Mouse (Mus musculus) induced T-regulatory cell, adult 2 months (primary cell): ENCODE measurements at regions not wholly inside any gene's neighbourhood (a gene's known extent, or its start where the extent isn't known, plus 50 kb on each side); places are given as distances from the start of the nearest gene placed in this dataset.

ENCODE experiments used
- DNase-seq: peaks from one replicate; pipeline ENCODE4 v3.0.0-alpha.2; 2012; ENCODE audit warnings: low read depth

DNA sequence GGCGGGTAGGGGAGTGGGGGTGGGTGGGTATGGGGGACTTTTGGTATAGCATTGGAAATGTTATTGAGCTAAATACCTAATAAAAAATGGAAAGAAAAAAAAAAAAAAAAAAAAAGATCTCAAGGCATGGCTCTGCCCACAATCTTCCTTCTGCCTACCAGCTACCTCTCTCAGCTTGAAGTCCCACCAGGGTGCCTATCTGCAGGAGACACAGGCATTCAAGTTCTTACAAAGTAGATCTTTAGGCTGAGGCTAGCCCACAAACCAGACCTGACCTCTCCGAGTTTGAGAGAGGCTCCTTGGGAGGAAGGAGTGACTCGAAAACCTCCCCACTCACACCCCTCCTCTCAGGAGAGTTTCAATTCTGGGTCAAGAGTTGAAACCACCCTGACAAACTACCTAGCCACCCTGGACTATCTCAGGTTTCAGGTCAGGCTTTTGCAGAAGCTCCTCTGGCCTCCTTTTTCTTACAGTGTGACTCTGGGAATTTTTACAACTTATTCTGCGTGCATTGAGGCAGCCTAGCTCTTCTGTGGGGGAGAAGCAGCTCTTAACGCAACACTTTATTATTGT lies 187.6 kb upstream of the Cxcr4 start:
- DNase-seq: no peak

DNA sequence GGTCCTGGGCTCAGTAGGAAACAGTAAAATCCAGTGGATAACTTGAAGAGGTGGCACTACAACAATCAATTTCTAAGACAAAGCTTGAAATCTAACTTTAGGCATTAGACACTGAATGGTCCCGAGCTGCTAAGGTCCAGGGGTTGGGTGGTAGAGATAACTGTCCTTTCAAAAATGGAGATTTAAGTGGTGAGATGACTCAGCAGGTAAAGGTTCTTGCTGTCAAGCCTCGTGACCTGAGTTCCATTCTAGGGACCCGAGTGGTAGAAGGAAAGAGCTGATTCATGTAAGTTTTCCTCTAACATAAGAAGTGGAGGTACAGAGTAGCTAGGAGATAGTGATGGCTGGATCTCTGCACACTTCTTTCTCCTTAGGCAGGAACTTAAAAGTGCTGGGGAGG lies 180.3 kb upstream of the Cxcr4 start:
- DNase-seq: peak; percentile 40

DNA sequence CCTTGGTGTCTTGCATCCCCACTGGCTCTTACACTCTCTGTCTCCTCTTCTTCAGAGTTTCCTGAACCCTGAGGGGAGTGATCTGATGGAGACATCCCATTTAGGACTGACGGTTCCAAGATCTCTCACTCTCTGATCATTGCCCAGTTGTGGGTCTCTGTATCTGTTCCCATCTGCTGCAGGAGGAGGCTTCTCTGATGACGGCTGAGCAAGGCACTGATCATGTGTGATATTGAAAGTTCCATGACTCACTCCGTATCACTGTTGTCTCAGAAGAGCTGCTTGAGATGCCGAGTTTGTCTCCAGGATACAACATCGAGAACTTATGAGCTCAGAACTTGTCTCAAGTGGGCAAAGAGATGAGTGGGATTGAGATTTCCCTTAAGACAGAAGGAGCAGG lies 178.7 kb upstream of the Cxcr4 start:
- DNase-seq: peak; percentile 71

DNA sequence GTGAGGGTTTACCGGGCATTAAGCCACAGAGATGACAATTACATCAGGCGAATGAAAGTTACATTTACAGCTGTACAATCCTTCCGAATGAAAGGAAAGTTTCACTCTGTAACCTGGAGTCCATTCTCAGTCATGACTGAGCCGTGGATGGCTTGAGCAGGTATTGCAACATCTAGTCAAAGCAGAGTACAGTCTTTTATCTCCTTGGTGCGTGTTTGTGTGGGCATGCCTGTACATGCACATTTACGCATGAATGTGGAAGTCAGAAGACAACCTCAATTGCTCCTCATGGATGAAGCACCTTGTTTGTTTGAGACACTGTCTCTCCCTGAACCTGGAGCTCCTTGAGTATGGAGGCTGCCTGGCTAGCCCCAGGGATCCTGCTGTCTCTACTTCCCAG lies 175.9 kb upstream of the Cxcr4 start:
- DNase-seq: no peak

DNA sequence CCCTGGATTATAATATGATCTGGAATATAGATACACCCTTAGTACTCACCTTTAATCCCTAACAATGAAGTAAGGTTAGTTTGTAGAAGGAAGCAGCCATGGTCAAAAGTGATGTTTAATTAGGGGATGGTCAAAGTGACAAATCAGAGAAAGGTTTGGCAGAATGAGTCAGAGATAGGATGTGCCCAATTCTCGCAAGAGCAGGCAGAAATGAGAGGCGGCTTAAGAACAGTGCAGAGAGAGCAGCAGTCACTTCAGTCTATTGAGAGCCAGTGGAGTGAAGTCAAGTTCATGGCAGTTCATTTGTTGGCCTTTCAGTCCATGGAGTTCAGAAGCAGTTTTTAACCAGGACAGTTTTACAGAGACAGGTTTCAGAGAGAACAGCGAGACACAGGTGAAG lies 175.3 kb upstream of the Cxcr4 start:
- DNase-seq: no peak

DNA sequence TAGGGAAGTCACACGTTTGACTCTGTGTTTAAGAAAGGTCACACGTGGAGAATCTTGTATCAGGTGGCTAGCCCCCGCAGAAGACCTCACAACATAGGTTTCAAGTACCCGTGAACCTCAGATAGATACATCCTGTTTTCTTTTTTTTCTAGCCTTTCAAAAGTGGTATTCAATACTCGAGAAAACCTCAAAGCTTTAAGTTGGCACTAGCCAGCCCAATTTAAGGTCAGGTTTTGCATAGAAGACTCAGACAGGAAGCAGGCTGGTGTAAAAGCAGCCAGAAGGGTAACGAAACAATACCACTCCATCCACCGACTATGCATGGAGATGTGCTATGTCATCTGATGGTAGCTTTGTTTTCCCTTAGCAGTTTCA lies 174.8 kb upstream of the Cxcr4 start:
- peak; percentile 88 for DNase-seq

DNA sequence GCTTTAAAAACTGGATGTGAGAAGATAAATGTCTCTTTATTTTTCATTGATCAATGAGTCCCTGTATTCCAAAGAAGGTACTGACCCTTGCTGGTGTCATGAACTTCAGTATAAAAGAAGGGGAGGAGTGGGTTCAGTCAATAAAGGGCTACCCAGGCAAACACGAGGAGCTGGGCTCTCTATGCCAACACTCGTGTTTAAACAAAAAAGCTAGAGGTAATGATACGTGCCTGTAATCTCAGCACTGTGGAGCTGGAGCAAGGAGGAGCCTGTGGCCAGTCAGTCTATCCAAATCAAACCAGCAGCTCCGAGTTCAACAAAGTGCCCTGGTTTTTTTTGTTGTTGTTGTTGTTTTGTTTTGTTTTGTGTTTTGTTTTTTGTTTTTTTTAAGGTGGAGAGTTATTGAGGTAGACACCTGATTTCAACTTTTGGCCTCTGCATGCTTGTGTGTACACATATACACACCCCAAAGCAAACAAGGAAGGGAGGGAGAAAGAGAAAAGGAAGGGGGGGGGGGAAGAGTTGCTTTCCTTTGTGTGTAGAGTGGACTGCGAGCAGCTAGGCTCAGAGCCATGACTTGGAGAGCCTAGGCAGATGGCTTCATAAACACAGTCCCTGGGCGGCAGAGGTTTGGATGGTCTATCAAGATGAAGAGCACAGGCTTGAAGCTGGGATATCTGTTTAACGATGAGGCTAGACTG lies 174.2 kb upstream of the Cxcr4 start:
- no peak for DNase-seq

DNA sequence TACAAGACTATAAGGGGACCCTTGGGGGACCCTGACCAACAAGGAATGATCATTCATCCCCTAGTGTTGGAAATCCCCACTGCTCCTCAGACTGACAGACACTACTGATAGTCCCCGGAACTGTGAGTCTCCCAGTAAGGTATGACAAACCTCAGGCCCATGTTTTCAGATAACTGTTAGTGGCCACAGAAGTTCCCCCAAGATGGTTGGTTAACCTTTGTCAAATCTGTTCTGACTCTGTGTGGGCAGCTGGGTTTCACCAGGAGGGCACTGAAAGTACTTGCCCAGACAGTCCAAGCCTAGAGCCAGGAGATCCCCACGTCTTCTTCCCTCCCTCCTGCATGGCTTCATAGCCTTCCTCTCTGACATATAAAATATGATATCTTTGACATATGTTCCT lies 173.5 kb upstream of the Cxcr4 start:
- peak; percentile 71 for DNase-seq

DNA sequence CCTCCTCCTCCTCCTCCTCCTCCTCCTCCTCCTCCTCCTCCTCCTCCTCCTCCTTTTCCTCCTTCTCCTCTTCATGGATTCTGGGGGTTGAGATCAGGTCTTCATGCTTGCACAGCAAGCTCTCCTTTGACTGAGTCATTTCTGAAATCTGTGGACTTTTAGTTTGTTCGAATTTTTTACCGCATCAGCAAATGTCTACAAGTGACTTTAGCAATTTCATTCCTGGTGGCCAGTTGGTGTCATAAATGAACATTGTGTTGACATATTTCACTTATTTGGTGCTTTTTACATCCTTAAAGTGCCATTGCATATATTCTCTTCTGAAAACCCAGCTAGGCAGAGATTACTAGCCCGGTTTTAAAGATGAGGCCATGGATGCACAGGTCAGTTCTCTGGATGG lies 173.0 kb upstream of the Cxcr4 start:
- peak; percentile 63 for DNase-seq

DNA sequence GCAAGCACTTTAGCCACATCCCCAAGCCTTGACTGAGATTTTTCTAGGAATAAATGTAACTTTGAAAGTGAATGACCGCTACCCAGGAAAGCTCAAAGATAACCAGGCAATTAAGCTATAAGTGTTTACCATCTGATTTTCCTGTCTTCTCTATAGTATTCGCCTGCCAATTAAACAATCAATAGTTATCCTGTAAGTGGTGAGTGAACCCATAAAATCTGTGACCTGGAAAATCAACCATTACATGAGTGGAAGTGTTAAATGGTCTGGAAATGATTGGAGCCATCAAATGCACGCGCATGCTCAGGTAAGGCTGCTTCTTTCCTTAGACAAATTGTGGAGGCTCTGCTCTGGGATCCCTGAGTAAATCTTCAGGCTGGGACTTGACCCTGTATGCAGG lies 170.8 kb upstream of the Cxcr4 start:
- no peak for DNase-seq

DNA sequence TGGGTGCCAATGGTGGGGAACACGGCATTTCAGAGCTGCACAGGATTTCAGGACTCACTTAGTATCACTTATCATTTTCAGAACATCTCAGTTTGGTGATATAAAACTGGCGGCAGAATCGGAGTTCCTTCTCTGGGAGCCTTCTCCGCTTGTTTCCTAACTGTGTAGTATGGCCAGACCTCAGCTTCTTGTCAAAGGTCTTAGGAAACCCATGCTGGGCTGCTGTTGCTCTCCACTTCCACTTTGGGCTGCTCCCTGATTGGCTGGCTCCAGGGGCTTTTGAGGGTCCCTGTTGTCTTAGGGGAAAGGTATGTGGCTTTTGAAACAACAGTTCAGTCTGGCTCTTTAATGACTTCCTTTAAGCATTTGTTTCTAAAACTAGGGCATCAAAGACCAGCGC lies 170.0 kb upstream of the Cxcr4 start:
- no peak for DNase-seq

DNA sequence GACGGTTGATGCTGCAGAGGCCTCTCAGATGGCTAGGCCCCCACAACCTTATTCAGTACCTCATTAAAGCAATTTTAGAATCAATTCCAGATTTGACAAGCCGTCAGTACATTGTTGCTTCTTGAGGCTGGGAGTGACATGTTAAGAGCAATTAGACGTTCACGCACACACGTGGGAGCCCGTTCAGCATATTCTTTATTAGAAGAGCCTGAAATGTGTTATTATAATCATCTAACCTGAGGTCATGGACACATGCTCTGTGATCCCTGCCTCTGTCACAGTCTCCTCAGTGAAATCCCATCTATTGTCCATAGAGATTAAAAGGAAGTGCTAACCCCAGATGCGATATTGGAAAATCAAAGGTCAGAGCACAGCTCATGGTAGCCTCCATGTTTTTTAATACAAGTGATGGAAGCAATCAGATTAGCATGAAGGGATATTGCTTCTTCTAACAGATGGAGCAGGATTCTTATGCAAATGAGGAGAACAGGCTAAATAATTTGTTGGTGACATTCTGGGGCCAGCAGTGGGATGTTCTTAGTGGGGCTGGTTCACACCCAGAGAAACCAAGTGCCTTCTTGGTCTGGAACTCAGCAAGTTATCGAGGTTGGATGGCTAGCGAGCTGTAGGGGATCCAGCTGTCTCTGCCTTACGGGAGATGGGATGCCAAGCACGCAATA lies 166.8 kb upstream of the Cxcr4 start:
- DNase-seq: no peak

DNA sequence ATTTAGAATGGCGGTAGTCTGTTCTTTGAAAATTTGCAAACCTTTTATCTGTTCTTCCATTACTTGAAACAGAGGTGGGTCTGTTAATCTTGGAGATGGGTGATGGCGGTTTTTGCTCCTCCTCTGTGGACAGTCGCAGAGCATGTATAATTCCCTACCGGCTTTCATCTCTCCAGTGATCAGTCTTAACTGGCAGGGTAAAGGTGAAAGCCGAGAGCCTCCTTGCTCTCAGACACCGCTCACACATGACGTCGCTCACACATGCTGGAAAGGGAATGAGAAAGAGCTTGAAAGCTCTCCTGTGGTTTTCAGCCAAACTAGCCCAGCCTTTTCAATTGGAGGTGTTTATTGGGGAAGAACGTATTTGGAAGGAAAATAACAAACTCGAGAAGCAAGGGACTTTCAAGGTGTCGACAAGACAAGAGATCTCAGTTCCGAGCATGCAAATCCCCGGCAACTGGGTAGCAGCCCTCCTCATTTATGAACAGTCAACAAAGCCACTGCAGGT lies 166.3 kb upstream of the Cxcr4 start:
- DNase-seq: no peak

DNA sequence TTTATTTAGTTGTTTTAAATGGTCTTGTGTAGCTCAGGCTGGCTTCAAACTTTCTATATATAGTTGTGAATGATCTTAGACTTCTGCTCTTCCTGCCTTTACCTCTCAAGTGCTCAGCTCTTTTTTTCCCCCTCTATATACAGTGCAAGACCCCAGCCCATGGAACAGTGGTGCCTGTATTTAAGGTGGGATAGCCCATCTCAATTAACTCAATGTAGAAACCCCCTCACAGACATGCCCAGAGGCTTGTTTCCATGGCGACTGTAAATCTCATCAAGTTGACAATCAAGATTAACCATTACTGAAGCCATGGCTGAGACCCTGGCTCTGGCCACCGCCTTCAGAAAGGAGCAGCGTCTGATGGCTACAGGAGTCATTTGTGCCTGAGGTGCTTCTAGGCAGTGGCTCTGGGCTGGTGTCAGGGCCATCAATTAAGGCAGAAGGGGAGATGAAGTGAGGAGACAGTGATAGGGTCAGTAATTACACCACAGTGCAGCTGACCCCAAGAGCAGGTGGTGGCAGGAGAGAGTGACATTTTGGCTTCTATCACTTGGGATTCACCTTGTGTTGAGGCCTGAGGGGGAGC lies 161.4 kb upstream of the Cxcr4 start:
- no peak for DNase-seq

DNA sequence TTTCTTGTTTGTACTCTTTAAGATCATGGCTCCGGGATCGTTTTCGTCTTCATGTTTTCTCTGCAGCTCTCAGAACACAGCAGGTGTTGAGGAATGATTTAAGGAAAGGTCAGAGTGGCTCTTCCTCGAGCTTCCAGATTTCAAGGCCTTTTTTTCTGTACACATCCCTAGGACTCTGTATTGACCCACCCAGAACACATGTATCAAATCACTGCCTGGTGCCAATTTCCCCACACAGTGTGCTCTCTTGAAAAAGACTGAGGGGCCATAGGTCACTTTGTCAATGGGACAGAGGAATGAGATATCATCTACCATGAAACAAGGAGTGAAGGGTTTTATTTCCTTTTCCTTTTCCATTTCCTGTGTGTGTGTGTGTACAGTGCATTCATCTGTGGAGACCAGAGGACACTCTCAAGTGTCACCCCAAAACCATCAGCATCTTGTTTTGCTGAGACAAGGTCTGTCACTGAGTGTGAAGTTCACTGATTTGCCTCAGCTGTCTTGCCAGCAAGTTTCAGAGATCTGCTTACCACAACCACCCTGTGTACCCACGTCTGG lies 157.4 kb upstream of the Cxcr4 start:
- no peak for DNase-seq

DNA sequence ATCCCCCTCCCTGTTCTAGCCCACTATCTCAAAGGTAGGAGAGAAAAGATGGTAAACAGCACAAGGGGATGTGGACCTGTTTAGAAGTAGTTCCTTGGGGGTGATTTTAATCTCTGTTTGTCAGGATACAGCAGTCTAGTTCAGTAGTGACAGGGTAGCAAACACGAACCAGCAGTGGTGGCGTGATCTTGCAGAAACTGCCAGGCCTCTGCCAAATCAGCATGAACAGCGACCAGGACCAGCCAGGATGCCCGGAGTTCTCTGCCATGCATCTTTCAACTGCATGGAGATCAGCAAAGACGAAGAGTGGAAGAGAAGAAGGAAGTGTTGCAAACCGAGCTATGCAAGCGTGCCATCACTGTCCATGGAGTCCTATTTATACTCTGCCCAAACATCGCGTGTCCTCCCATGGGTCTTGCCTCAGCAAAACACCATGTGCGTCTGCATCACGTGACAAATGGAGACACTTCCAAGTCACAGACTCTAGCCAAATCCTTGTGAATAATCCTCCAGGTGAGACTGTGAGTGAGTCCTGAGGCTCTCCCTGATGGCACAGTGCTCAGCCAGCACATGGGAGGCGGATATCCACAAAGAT lies 155.2 kb upstream of the Cxcr4 start:
- no peak for DNase-seq

DNA sequence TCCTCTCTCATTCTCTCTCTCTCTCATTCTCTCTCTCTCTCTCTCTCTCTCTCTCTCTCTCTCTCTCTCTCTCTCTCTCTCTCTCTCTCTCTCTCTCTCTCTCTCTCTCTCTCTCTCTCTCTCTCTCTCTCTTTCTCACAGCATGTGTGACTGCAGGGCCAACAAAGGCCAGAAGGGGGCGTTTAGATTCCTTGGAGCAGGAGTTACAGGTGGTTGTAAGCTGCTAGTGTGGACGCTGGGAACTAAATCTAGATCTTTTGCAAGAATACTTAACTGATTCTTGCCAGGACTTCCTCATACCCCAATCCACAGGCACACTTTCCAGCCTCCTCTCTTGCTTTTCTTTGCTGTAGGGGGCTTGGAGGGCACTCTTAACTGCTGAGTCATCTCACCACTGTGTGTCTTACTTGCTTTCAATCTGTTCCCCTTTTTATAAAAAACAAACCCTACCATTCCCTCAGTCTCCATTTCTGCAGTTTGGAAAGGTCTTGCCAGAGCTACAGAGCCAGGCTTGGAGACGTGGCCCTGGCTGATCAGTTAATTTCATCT lies 154.4 kb upstream of the Cxcr4 start:
- DNase-seq: no peak

DNA sequence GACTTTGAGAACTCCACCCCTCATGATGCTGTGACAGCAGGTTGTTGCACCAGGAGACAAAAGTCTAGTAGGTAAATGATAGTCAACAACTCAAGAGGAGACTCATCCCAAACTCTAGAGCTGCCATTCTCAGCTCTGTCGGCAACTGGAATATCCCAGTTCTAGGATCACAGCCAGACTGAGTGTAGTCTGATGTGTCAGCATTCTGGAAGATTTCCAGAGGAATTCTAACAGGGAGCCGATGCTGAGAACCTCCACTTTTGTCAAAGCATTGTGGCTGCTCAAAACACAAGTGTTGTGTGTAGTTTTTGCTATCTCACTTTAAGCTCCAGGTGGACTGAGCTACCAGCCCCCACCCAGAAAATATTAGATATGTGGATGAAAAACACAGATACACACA lies 148.5 kb upstream of the Cxcr4 start:
- DNase-seq: no peak

DNA sequence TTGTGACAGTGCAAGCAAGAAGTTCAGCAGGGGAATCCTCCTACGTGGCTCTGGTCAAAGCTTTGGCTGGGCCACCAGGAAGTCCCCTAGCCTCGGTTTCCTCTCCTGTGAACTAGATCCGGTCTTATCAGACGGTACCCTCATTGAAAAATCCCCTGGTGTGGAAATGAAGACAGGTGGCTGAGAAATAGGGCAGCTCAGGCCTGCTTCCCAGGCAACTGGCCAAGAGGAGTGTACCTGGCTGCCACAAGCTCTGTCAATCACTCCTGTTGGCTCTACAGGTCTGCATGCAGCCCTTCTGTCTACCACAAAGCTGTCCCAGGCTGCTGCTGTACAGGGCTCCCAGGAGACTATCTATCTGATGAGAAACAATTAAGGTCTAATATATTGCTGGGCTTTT lies 146.1 kb upstream of the Cxcr4 start:
- peak; percentile 25 for DNase-seq

DNA sequence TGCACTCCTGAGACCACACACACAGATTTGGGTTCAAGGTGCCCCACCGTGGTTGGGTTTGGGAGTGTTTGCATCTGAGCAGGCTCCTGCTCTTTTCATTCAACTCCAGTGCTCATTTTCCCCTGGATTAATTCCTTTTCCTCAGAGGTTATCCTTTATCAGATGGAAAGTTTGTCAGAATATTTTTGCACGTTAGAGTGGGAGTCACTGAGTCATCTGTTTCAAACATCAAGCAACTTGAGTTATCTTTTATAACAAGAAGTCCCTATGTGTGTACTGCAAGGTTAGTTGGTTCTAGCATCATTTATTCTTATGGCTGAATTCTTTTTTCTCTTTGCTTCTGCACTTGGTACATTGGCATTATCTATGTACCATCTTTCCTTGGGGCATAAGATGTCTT lies 142.8 kb upstream of the Cxcr4 start:
- DNase-seq: no peak

DNA sequence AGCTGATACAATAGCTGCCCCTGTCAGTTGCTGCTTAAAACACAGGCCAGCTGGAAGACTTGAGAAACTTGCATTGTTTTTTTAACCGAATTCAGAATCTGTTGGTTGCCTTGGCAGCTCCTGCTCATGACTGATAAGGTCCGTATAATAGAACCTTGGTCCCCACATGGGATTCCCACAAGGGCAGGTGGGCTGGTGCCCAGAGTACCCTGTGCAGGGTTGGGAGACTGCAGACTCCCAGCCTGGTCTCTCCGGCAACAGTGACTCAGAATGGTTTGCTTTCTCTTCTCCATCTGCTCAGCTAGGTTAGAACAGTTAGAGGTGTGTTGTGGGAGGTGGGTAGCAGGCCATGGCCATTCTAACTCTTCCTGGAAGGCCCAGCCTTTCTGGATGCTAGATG lies 139.4 kb upstream of the Cxcr4 start:
- no peak for DNase-seq

DNA sequence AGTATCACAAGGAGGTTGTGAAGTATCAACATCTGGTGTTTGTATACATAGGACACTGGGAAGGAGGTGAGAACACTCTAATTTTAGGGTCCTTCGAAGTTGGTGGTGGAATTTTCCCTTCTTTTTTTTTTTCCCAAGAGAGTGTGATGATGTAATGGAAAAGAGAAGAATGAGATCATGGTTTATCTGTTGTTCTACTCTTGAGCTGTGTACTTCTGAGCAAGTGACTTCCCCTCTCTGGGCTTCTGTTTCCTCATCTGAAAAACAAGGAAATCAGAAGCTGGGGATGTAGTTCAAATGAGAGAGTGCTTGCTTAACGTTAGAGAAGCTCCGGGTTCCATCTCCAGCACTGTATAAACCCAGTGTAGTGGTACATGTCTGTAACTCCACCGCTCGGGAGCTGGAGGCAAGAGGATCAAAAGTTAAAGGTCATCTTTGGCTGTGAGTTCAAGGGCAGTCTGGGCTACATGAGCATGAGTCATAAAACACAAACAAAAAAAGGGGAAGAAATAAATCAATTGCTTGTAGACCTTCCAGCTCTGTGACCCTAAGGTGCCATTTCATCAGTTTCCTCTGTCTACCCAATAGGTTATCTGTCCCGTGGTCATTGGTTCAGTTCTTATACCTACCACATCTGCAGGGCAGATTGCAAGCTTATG lies 132.5 kb upstream of the Cxcr4 start:
- DNase-seq: no peak
